Mouse (Mus musculus) thymus, postnatal 4 days (tissue): ENCODE measurements around the gene Ankrd13b.
"Not testable (repeated sequence)": the region's sequence is repeated elsewhere in the genome, so short reads cannot be mapped to it uniquely, and the experiment has no call there.

ENCODE experiments used
- DNase-seq: peaks from one replicate; pipeline ENCODE4 v3.0.0; 2021

Gene Ankrd13b

DNA sequence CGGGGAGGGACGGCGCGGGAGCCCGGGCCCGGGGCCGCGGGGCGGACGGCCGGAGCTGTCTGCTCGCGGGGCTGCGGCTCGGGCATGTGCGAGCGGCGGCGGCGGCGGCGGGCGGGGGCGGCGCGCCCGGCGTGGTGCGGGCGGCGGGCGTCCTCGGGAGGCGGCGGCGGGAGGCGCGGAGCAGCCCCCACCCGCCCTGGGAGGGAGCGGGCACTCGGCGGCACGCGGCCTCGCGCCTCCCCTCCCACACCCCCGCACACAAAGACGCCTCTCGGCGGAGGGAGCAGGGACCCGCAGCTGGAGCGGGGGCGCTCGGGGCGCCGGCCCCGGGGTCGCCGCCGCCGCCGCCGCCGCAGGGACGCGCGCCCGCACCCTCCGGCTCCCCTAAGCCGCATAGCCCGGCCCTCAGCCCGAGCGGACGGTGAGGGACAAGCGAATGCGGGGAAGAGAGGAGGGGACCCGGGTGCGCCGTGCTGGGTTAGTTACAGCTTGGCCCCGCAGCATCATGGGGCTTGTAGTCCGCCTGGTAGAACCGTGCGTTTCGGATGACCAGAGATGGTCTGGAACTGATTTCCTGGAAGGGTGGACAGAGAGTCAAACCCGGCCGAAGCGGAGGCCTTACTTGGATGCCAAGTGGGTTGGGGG is at the start of gene Ankrd13b:
TSS of gene Ankrd13b (minus strand) at position 88 of the 645 bp plus-strand sequence.
- DNase-seq, result peak; percentile 78

DNA sequence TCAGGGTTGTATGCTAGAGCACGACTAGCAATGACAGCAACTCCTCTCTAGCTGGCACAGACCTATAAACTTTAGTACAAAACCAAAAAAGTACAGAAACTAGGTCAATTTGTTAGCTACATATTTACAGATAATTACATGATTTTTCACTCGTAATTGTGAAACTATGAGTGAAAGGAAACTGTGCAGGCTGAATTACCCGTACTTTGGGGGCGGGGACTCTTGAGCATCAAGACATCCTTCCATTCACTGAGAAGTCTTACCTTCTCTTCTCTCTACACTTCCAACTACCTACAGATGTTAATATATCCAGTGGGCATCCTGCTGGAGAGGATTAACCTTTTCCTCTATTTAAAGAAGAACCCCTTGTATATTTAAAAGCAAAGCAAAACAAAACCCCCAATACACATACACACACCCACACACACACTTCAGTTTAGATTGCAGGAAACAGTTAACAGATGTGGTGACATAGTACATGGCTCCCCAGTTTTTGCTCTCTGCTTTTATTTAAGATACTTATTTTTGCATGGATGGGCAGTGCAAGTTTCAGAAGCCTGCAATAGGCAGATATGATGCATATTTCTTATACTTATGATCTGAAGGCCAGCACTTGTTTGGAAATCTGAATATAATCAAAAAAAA is 42.8 kb upstream of the Ankrd13b start:
- no peak for DNase-seq

GRCm38 (mm10) chr11:77530862-77531261 is 41.4 kb upstream of the Ankrd13b start:
- DNase-seq, result no peak

DNA sequence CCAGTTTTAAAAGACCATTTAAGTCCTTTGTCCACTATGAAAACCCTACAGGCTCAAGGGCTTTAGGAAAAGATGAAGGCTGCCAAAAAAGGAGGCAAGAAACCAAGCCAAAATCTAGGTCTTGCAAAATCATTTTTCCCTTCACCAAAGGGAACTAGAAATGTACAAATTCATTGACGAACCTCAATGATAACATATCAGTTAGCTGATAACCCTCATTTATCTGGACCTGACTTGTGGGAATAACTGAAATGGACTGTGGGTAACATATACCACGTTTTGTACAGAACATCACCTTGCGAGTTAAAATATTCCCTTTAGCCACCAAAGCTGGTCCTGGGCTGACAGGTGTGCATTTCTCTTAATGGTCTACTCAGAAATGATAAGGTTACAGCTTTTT is 40.2 kb upstream of the Ankrd13b start:
- DNase-seq, result no peak

DNA sequence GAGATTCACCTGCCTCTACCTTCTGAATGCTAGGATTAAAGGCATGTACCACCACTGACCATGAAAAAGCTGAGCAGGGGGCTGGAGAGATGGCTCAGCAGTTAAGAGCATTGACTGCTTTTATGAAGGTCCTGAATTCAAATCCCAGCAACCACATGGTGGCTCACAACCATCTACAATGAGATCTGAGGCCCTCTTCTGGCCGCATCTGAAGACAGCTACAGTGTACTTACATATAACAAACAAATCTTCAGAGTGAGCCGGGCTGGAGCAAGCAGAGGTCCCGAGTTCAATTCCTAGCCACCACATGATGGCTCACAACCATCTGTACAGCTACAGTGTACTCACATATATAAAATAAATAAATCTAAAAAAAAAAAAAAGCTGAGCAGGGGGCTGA is 38.9 kb upstream of the Ankrd13b start:
- DNase-seq, result not testable (repeated sequence)

DNA sequence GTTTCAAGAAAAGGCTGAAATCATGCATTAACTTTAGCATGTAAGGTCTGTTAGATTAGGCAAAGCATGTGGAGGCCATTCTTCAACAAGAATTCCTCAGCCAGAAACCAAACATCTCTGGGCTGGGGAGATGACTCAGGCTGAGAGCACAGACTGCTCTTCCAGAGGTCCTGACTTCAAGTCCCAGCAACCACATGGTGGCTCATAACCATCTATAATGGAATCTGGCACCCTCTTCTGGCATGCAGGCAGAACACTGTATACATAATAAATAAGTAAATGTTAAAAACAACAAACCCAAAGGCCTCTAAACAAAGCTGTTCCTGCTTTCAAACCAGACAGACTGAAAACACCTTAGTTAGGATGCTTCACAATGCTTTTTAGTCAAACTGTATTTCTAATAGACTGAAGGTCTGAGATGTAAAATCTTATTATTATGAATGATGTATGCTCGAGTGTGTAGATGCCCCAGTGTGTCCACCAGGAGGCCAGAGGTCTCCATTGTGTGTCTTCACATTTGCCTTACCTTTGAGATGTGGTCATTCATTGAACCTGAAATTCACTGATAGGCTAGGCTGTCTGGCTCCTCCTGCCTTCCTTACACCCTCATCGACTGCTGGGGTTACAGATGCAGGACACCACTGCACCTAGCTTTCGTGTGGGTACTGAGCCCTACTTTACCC is 36.5 kb upstream of the Ankrd13b start:
- no peak for DNase-seq

DNA sequence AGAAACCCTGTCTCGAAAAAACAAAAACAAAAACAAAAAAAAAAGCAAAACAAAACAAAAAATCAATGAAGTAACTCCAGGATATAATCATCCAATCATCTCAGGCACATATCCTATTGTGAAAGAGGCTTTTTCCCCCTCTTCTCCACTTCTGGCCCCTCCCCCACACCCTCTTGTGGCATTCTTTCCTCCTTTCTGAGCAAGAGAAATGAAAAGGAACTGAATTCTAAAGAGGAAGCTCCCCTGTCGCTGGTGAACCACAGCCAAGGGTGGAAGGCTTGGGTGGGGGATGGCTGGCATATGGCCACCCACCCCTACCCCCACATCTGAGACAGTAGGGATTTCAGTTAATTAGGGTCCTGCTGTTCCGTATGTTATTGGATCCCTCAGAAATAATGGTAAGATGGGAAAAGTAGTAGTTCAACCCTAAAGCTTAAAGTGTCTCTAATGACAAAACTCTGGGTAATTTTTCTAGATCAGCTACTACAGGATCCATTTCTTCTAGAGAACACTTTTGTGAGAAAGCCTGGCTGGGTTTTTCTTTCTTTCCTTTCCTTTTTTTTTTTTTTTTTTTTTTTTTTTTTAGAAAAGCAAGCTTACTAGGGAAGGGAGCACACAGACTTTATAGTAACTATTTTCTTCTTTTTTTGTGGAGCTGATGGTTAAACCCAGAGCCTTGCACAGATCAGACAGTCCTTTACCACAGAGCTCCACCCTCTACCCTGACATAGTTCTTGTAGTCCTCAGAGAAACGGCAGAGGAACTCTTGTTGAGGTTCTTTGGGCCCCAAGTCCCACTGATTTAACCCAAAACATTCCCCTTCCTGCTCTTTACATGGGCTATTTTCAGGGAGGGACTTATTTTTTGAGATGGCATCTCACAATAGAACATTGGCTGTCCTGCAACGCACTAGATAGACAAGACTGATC is 31.4 kb upstream of the Ankrd13b start:
- peak; percentile 75 for DNase-seq

GRCm38 (mm10) chr11:77519043-77519442 is 29.6 kb upstream of the Ankrd13b start, which contains the start of gene Gm10392:
TSS of gene Gm10392 (minus strand) at chr11:77519198.
- peak; percentile 82 for DNase-seq

GRCm38 (mm10) chr11:77518051-77518798 is 28.7 kb upstream of the Ankrd13b start:
- DNase-seq, result peak; percentile 69

- DNase-seq, result peak; percentile 17
Observed at GRCm38 (mm10) chr11:77516553-77517425, 27.3 kb upstream of the Ankrd13b start.

- peak; percentile 72 for DNase-seq
Observed at GRCm38 (mm10) chr11:77515637-77516552, 26.4 kb upstream of the Ankrd13b start, which contains the start of gene Trp53i13. TSS of gene Trp53i13 (minus strand) at chr11:77515980.

- DNase-seq, result peak; percentile 82
Observed at GRCm38 (mm10) chr11:77514832-77515636, 25.6 kb upstream of the Ankrd13b start, which contains the start of gene Abhd15. TSS of gene Abhd15 (plus strand) at chr11:77515121.

- no peak for DNase-seq
Observed at GRCm38 (mm10) chr11:77514281-77514831, 24.9 kb upstream of the Ankrd13b start.

DNA sequence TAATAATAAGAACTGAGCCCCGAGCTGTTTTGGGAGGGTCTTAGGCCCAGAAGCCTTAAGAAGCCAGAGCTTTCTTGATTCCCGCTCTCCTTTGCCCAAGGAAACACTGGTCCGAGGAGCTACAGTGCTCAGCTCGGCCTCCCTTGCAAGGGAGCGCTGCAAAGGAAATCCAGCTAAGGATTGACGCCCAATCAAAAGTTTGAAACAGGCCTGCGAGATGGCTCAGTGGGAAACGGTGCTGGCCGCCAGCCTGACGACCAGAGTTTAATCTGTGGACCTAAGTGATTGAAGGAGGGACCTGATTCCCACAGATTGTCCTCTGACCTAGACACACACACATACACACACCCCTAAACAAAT is 24.3 kb upstream of the Ankrd13b start:
- DNase-seq, result peak; percentile 26

- peak; percentile 95 for DNase-seq
Observed at GRCm38 (mm10) chr11:77512891-77513810, 23.7 kb upstream of the Ankrd13b start.

DNA sequence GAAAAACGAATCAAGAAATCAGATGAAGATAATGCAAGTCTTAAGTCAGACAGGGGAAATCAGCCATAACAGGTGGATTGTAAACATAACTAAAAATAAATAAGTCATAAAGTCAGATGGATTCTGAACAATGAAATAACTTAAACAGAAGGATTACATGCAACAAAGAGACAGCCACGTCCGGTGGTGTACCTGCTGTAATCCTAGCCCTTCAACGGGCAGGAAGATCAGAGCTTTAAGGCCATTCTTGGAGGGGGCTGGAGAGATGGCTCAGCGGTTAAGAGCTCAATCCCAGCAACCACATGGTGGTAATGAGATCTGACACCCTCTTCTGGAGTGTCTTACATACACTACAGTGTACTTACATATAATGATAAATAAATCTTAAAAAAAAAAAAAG is 21.9 kb upstream of the Ankrd13b start:
- DNase-seq, result peak; percentile 4
